Mouse (Mus musculus) embryo, embryonic 10.5 days (tissue): ENCODE measurements around the gene Prelid3b.

Source experiments
- DNase-seq: peaks from one replicate; pipeline ENCODE4 v3.0.0-alpha.2; 2015; ENCODE audit warnings: low spot score

The Prelid3b gene

GRCm38 (mm10) chr2:174426856-174427255 is 46.0 kb downstream of the Prelid3b start:
- DNase-seq: no peak

GRCm38 (mm10) chr2:174424301-174425085 is 48.4 kb downstream of the Prelid3b start:
- DNase-seq: no peak

- DNase-seq: no peak
Measured at GRCm38 (mm10) chr2:174421107-174421506, 51.8 kb downstream of the Prelid3b start.

- DNase-seq: peak; percentile 100
Measured at GRCm38 (mm10) chr2:174415731-174416310, 57.1 kb downstream of the Prelid3b start, which contains the start of gene Nelfcd. TSS of gene Nelfcd (plus strand) at chr2:174415804.
